Mouse (Mus musculus) embryonic facial prominence, embryonic 15.5 days (tissue): ENCODE measurements around the gene Tubb4a. TPM values are rescaled to one million over a fixed set of nuclear protein-coding genes. Genes with fewer than 3 reads are reported as not detected.
"Not testable (repeated sequence)": the region's sequence is repeated elsewhere in the genome, so short reads cannot be mapped to it uniquely, and the experiment has no call there.

ENCODE experiments used
- ATAC-seq: fragments of 200-750 bp; cut with Nextera tagmentation; 2 replicates; pipeline ENCODE4 v1.8.0; 2017; ENCODE audit warnings: low read depth, moderate TSS enrichment; ENCODE audit not compliant: insufficient number of reproducible peaks, low FRiP score, low TSS enrichment
- H3K27ac ChIP-seq: fragments of 300-500 bp; sonication (generic); replicated peaks from 2 replicates; pipeline ENCODE4 v1.5.1; 2015; ENCODE audit warnings: mild to moderate bottlenecking, inconsistent platforms
- H3K27me3 ChIP-seq: fragments of 300-500 bp; sonication (generic); 2 replicates; pipeline ENCODE4 v1.6.1; 2015; ENCODE audit warnings: inconsistent platforms
- H3K36me3 ChIP-seq: fragments of 300-500 bp; sonication (generic); 2 replicates; pipeline ENCODE4 v1.6.1; 2015; ENCODE audit warnings: mild to moderate bottlenecking, inconsistent platforms
- H3K4me1 ChIP-seq: fragments of 300-500 bp; sonication (generic); 2 replicates; pipeline ENCODE4 v1.6.1; 2015; ENCODE audit warnings: inconsistent platforms
- H3K4me2 ChIP-seq: fragments of 300-500 bp; sonication (generic); replicated peaks from 2 replicates; pipeline ENCODE4 v1.6.1; 2015; ENCODE audit warnings: mild to moderate bottlenecking, inconsistent platforms
- H3K4me3 ChIP-seq: fragments of 300-500 bp; sonication (generic); replicated peaks from 2 replicates; pipeline ENCODE4 v1.5.1; 2015; ENCODE audit warnings: mild to moderate bottlenecking, inconsistent platforms
- H3K9ac ChIP-seq: fragments of 300-500 bp; sonication (generic); 2 replicates; pipeline ENCODE4 v1.6.1; 2015; ENCODE audit warnings: inconsistent platforms
- H3K9me3 ChIP-seq: fragments of 300-500 bp; sonication (generic); replicated peaks from 2 replicates; pipeline ENCODE4 v1.6.1; 2016; ENCODE audit warnings: inconsistent platforms
- WGBS: fragments of 180-500 bp; shearing (Covaris S2); methylation state at CpG from one replicate; pipeline ENCODE4 v1.1.7; 2015; 5-methylcytosine and 5-hydroxymethylcytosine counted together
- polyA plus RNA-seq: library from polyadenylated mRNA; unstranded; fragments of >200 nt; fragmentation: Nextera tagmentation; extraction: Ambion mirVana; gene quantifications from 2 replicates; pipeline ENCODE4 v1.2.1, GENCODE M21; 2015

Tubb4a gene
- polyA plus RNA-seq, 1 experiment from 2014 or later = 9.7 TPM

GRCm38 (mm10) chr17:57051679-57052078 is 35.9 kb downstream of the Tubb4a start:
- not testable (repeated sequence) for ATAC-seq, H3K9me3 ChIP-seq, H3K27me3 ChIP-seq, H3K9ac ChIP-seq, H3K27ac ChIP-seq, H3K4me2 ChIP-seq, H3K4me3 ChIP-seq, H3K4me1 ChIP-seq
- 85% methylated on average over 4 of the region's 4 CpGs for WGBS
- H3K36me3 ChIP-seq = peaks cover 19% of the 10 kb centered on the region

GRCm38 (mm10) chr17:57048816-57049215 is 38.8 kb downstream of the Tubb4a start:
- ATAC-seq = no peak
- Histone ChIP-seq H3K9ac (no peak overlapping the region), H3K4me1 (no peaks in the 10 kb centered on the region), H3K4me3 (no peak overlapping the region), H3K27me3 (no peaks in the 10 kb centered on the region), H3K36me3 (peaks cover 24% of the 10 kb centered on the region), H3K9me3 (no peaks in the 10 kb centered on the region), H3K4me2 (no peak overlapping the region), H3K27ac (no peak overlapping the region)
- 99% methylated on average over 3 of the region's 3 CpGs for WGBS

GRCm38 (mm10) chr17:57047406-57047805 is 40.2 kb downstream of the Tubb4a start:
- no peak overlapping the region for H3K4me2 ChIP-seq
- 31% methylated on average over 5 of the region's 5 CpGs for WGBS
- H3K27ac ChIP-seq = no peak overlapping the region
- H3K27me3 ChIP-seq = no peaks in the 10 kb centered on the region
- H3K4me1 ChIP-seq = no peaks in the 10 kb centered on the region
- no peak overlapping the region for H3K9ac ChIP-seq
- H3K9me3 ChIP-seq = no peaks in the 10 kb centered on the region
- H3K4me3 ChIP-seq = no peak overlapping the region
- no peak for ATAC-seq
- peaks cover 16% of the 10 kb centered on the region for H3K36me3 ChIP-seq

GRCm38 (mm10) chr17:57041554-57041953 is 46.0 kb downstream of the Tubb4a start, which contains the start of gene Slc25a41:
TSS of gene Slc25a41 (minus strand) at chr17:57041654.
- Histone ChIP-seq H3K4me2 (no peak within 1 kb of the TSS), H3K9ac (no peak within 1 kb of the TSS), H3K4me1 (no peaks in the 10 kb centered on the region), H3K4me3 (no peak within 1 kb of the TSS), H3K27ac (no peak within 1 kb of the TSS), H3K9me3 (no peaks in the 10 kb centered on the region), H3K36me3 (peaks cover 5% of the 10 kb centered on the region; the same call in 1 of the 2 replicates), H3K27me3 (0 out of 2 replicates have a peak, but pooled peaks cover 6% of the 10 kb centered on the region)
- no peak for ATAC-seq
- WGBS = 63% methylated on average over 8 of the region's 8 CpGs

GRCm38 (mm10) chr17:57038978-57039377 is 48.6 kb downstream of the Tubb4a start:
- no peak for ATAC-seq
- H3K27me3 ChIP-seq = 0 out of 2 replicates have a peak, but pooled peaks cover 6% of the 10 kb centered on the region
- 40% methylated on average over 8 of the region's 8 CpGs for WGBS
- no peak overlapping the region for H3K27ac ChIP-seq
- H3K4me1 ChIP-seq = no peaks in the 10 kb centered on the region
- no peak overlapping the region for H3K4me3 ChIP-seq
- H3K9ac ChIP-seq = no peak overlapping the region
- no peaks in the 10 kb centered on the region for H3K9me3 ChIP-seq
- H3K36me3 ChIP-seq = no peaks in the 10 kb centered on the region
- no peak overlapping the region for H3K4me2 ChIP-seq

GRCm38 (mm10) chr17:57032854-57033253 is 54.7 kb downstream of the Tubb4a start:
- Histone ChIP-seq H3K4me2 (no peak overlapping the region), H3K27ac (no peak overlapping the region), H3K27me3 (no peaks in the 10 kb centered on the region), H3K36me3 (peaks cover 10% of the 10 kb centered on the region), H3K4me3 (no peak overlapping the region), H3K4me1 (peaks cover 12% of the 10 kb centered on the region), H3K9ac (no peak overlapping the region), H3K9me3 (no peaks in the 10 kb centered on the region)
- 89% methylated on average over 4 of the region's 4 CpGs for WGBS
- no peak for ATAC-seq

- no peaks in the 10 kb centered on the region for H3K9me3 ChIP-seq
- H3K36me3 ChIP-seq = peaks cover 21% of the 10 kb centered on the region
- H3K4me3 ChIP-seq = peak overlapping the region; percentile 90
- H3K4me2 ChIP-seq = peak overlapping the region; percentile 62
- ATAC-seq = peak; percentile 98
- under 1% methylated on average over 38 of the region's 38 CpGs for WGBS
- H3K4me1 ChIP-seq = peaks cover 12% of the 10 kb centered on the region
- H3K9ac ChIP-seq = no peak overlapping the region
- H3K27me3 ChIP-seq = no peaks in the 10 kb centered on the region
- H3K27ac ChIP-seq = peak overlapping the region; percentile 92
These were observed 55.7 kb downstream of the Tubb4a start for GRCm38 (mm10) chr17:57031661-57032420.

GRCm38 (mm10) chr17:57030931-57031660 is 56.5 kb downstream of the Tubb4a start, which contains the start of gene Khsrp:
TSS of gene Khsrp (minus strand) at chr17:57031522.
- Histone ChIP-seq H3K4me2 (peak within 1 kb of the TSS; percentile 68), H3K9me3 (no peaks in the 10 kb centered on the region), H3K27me3 (no peaks in the 10 kb centered on the region), H3K9ac (peak within 1 kb of the TSS; percentile 100), H3K36me3 (peaks cover 28% of the 10 kb centered on the region), H3K4me1 (peaks cover 12% of the 10 kb centered on the region), H3K4me3 (peak within 1 kb of the TSS; percentile 90), H3K27ac (peak within 1 kb of the TSS; percentile 93)
- no peak for ATAC-seq
- under 1% methylated on average over 84 of the region's 99 CpGs for WGBS

Other genes with a start within 250 kb of the Tubb4a start
- 0.16 TPM in 1 of 2 replicates, not detected in the other for gene Acsbg2, start 213.3 kb downstream of the Tubb4a start, polyA plus RNA-seq
- gene 1700061G19Rik, start 212.3 kb downstream of the Tubb4a start, polyA plus RNA-seq = 0.27 and 0.29 TPM in 2 replicates
- 53.9 and 56.9 TPM in 2 replicates for gene Mllt1, start 152.4 kb downstream of the Tubb4a start, polyA plus RNA-seq
- gene Acer1, start 105.7 kb downstream of the Tubb4a start, polyA plus RNA-seq = 10.2 and 10.4 TPM in 2 replicates
- 136 and 139 TPM in 2 replicates for gene Clpp, start 97.5 kb downstream of the Tubb4a start, polyA plus RNA-seq
- gene Alkbh7, start 90.4 kb downstream of the Tubb4a start, polyA plus RNA-seq = 34.9 and 42.3 TPM in 2 replicates
- gene Pspn, start 87.8 kb downstream of the Tubb4a start, polyA plus RNA-seq = not detected in 2 replicates
- 64.3 and 68.2 TPM in 2 replicates for gene Gtf2f1, start 76.5 kb downstream of the Tubb4a start, polyA plus RNA-seq
- gene Gm17949, start 76.3 kb downstream of the Tubb4a start, polyA plus RNA-seq = 0.56 and 0.60 TPM in 2 replicates
- 40.7 and 41.4 TPM in 2 replicates for gene Khsrp, start 56.3 kb downstream of the Tubb4a start, polyA plus RNA-seq
- not detected in 2 replicates for gene Slc25a41, start 46.1 kb downstream of the Tubb4a start, polyA plus RNA-seq
- 13.0 and 14.6 TPM in 2 replicates for gene Crb3, start 28.7 kb downstream of the Tubb4a start, polyA plus RNA-seq
- gene Slc25a23, start 27.9 kb downstream of the Tubb4a start, polyA plus RNA-seq = 6.7 and 8.2 TPM in 2 replicates
- gene Dennd1c, start 9.3 kb downstream of the Tubb4a start, polyA plus RNA-seq = 2.6 and 4.9 TPM in 2 replicates
- 5.8 and 6.0 TPM in 2 replicates for gene Tnfsf9, start 17.5 kb upstream of the Tubb4a start, polyA plus RNA-seq
- gene Cd70, start 62.0 kb upstream of the Tubb4a start, polyA plus RNA-seq = not detected in 2 replicates
- 0.28 TPM in 1 of 2 replicates, not detected in the other for gene Tnfsf14, start 106.4 kb upstream of the Tubb4a start, polyA plus RNA-seq
- gene C3, start 140.4 kb upstream of the Tubb4a start, polyA plus RNA-seq = 1.0 and 1.8 TPM in 2 replicates
- gene Gpr108, start 160.7 kb upstream of the Tubb4a start, polyA plus RNA-seq = 39.4 and 41.7 TPM in 2 replicates
- 36.8 and 41.7 TPM in 2 replicates for gene Trip10, start 161.7 kb upstream of the Tubb4a start, polyA plus RNA-seq
- gene Vav1, start 191.3 kb upstream of the Tubb4a start, polyA plus RNA-seq = 4.3 and 4.4 TPM in 2 replicates